Mouse (Mus musculus) cerebellum, adult 9-11 months (tissue): ENCODE data around the gene Zfp691.

Experiments used
- DNase-seq: peaks from one replicate; pipeline ENCODE4 v3.0.0; 2022

The Zfp691 gene

DNA sequence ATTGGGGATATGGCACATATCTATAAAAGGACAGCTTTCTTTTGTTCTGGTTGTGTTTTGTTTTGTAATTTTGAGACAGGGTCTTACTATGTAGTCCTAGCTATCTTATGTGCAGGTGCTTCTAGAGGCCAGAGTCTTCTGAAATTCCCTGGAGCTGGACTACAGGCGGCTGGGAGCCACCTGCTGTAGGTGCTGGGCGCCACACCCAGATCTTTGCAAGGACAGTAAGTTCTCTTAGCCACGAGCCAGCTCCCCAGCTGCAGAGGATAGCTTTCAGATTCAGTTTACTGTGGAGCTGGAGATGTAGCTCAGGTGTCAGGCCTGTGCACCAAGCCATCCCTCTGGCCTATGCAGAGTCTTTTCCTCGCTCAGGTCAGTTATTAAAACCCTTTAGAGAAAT, 6.9 kb downstream of the Zfp691 start:
- DNase-seq = no peak

DNA sequence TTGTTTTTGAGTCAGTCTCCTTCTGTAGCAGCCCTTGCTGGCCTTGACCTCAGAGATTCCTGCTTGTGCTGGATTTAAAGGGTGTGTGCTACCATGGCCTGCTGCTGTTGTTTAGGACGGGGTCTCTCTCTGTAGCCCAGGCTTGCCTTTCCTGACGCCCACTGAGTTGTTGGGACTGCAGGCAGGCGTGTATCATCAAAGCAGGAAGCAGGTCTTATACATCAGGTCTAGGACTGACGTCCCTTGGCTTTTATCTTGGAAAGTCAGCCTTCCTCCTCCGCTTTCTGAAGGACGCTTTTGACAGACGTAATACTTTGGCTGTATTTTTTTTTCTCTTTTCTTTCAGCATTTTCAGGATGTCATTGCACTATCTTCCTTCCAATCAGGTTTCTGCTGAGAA, 8.1 kb downstream of the Zfp691 start:
- DNase-seq = no peak

DNA sequence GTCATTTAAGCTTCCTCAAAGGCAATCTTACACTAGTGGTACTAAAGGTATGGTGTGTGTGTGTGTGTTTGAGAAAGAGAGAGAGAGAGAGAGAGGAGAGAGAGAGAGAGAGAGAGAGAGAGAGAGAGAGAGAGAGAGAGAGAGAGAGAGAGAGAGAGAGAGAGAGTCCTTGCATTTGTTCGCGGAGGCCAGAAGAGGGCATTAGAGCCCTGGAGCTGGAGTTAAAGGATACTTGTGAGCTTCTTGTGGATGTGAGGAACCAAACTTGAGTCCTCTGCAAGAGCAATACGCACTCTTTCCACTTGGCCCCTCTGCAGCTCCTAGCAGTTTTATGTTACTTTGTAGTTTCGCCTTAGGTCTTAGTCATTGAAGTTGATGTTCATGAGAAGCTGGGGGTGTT, 11.0 kb downstream of the Zfp691 start:
- DNase-seq = no peak

DNA sequence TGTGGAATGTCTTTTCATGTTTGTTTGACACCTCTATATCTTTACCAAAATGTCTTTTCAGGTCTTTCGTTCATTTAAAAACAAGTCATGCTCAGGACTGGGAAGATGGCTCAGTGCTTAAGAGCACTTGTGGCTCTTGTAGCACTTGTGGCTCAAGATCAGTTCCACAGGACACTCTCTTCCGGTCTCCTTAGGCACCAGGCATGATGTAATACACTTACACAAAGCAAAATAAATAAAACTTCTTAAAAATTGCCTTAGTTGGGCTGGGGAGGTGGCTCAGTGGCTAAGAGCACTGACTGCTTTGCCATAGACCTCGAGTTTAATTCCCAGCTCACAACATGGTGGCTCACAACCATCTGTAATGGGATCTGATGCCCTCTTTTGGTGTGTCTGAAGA, 12.6 kb downstream of the Zfp691 start:
- DNase-seq = no peak

DNA sequence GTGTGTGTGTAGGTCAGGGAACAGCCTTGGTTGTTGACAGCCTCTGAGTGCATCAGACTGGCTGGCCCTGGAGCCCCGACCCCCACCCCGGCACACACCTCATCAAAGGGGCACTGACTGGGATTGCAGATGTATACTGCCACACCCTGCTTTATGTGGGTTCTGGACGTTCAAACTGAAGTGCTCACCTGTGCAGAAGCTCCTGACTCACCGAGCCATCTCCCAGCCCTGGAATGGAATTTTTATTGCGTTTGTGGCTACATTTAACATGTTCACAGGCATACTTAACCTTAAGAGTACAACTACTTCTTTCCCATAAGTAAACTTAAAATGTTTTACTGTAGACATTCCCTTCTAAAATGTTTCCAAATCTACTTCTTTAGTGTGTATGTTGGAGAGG, 16.1 kb downstream of the Zfp691 start:
- no peak for DNase-seq

DNA sequence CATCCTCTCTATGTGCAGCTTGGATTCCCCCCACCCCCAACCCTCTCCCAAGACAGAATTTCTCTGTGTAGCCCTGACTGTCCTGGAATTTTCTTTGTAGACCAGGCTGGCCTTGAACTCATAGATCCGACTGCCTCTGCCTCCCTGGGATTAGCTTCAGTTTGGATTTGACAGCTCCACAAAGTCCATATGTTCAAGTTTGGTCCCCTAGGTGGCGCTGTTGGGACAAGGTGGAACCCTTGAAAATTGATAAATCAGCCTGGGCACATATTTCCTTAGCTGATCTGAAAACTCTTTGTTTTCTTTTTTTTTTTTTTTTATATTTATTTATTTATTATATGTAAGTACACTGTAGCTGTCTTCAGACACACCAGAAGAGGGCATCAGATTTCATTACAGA, 16.8 kb downstream of the Zfp691 start:
- DNase-seq = no peak

DNA sequence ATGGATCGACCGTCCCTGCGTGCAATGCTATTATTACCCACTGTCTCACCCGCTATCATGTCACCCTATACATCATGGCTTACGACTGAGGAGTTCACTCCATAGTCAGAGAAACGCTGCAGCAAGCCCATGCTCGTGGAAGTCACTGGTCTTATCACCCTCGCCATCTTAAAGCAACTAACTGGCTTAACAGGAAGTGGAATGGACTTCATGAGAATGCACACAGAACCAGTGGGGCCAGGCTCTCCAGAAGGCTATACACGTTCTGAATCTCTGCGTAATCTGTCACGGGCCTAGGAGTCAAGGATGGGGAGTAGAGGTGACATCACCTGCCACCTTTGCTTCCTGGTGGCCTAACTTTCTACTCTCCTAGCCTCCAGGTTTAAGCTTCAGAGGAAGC, 25.3 kb downstream of the Zfp691 start:
- no peak for DNase-seq

DNA sequence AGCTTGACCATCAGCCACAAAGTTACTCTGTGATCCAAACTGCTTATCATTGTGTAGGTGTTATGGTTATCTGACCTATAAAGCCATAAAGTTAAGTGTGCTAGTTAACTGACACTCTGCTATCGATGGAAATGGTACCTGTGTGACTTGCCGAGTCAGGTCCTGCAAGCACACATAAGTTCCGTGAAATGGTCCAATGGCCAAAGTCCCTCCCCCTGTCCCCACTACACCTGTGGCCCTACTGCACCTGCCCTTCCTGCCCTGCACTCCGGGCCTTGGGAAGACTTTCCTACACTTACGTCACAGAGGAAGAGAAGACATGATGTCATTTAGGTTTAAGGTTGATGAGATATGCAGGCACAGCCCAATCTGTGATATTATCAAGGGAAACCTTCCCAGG, 26.6 kb downstream of the Zfp691 start:
- DNase-seq = no peak

DNA sequence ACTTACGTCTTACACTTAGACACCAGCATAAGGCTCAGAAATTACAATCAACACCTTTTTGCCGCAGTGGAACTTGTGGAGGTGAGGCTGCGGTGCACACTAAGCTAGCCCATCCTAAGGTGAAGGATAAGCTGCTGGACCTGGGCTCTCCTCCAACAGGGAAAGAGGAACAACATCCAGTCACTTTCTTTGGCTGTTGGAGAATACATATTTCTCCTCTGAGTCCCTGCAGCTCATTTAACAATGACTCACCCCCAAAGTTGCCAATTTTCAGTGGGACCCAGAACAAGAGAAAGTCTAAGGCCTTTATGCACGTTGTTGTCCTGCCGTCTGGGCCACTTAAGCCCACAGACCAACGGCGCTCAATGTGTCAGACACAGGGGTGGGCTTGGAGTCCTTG, 27.2 kb downstream of the Zfp691 start:
- DNase-seq = no peak

DNA sequence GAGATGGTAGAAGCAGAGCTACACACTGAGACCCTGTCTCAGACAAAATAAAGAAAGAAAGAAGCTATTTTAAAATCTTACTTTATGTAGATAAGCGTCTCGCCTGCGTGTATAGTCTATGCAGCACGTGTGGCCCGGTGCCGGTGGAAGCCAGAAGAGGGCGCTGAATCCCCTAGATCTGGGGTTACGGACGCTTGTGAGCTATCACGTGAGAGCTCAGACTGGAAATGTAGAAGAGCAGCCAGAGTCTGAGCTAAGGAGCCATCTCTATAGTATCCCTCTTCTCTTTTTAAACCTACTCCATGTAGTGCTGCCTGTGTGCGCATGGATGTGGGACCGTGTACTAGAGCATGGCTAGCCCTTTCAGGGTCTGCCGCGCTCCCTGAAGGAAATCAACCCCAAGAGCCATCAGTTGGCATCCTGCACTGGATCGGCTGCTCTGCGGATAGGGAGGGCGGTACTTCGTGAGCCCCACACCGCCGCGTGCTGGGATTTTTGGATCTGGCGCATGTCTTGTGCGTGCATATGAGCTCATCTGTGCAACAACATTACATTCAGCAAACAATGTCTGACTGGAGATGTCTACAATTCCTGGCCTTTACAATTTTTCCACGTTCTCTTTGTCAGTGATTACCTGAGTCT, 31.6 kb downstream of the Zfp691 start:
- no peak for DNase-seq

DNA sequence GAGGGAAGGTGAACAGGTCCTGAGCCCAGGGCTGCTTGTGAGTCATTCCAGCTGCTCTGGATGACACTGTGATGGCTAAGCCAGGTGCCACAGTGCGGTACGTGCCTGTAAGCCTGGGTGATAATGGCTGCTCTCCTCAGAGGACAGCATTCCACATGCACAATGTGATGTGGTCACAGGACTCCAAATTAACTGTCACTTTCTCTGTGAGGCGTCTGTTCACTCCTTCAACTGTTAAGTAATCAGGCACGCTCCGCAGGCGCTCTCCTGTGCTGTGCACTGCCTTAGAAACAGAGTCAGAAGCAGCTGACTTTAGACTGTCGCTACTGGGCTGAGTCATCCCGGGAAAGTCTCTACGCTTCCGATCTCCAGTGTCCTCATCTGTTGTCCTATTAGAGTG, 32.8 kb downstream of the Zfp691 start:
- no peak for DNase-seq

DNA sequence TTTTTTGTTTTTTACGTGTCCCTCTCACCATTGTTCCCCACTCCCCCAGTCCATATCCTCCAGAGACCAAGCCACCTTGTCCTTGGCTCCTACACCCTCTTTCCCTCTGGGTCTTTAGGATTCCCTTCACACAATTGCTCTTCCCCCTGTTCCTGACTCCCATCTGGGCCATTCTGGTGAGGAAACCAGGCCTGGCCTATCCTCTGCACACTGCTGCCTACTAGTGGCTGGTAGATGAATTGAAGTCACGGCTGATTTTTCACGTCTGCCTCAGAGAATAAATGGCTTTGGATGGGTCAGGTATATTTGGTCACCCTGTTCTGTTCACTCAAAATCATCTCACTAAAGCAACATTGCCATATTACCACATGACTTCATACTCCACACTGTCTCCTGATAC, 33.9 kb downstream of the Zfp691 start:
- no peak for DNase-seq

DNA sequence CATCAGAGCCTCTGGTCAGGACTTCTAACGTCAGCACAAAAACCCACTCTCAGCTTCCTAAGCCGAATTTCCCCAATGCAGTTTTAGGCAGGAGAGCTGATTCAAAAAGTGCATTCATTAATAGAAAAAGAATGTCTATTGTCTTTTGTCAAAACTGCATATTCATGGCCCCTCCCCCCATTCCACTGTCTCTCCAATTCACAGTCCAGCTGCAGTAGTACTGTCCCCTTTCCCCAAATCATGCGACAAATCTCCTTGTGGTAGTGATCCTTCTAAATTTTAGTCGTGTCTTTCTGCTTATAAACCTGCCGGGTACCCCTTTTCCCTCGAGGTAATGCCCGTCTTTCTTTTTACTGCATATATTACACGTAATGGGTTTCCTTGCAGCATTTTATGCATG, 35.2 kb downstream of the Zfp691 start:
- DNase-seq = no peak

DNA sequence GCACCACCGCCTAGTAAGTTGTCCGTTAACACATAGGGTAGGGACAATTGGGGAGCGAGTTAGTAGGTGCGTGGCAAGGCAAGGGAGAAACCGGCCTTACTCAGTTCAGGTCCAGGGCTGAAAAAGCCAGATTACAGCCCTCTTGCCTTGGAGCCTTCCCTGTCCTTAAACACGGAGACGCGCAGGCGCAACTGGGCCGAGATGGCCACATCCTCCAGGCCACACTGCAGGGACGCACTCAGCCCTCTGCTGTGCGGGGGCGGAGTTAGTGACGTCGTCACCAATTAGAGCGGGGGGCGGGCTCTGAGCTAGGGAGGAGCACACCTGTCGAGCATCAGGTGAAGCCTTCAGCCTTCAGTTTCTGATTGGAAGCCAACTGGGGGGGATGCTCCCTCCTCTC, 35.8 kb downstream of the Zfp691 start:
- DNase-seq = peak; percentile 91

DNA sequence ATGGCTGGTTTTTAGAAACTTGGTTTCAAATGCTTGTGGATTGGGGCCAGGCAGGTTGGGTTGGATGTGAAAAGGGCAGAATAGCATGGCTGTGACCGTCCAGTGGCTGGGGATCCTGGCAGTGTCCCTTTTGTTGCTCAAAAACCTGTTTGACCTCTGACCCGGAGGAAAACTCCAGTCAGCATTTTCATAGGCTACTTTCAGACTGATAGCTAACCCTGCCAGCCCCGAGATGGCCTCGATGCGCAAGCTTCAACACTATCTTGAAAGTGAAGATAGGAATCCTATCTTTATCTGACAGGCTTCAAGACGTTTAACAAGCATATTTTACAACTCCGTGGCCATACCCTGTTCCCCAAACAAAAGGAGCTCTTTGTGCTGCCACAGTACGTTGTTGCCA, 36.7 kb downstream of the Zfp691 start:
- no peak for DNase-seq

DNA sequence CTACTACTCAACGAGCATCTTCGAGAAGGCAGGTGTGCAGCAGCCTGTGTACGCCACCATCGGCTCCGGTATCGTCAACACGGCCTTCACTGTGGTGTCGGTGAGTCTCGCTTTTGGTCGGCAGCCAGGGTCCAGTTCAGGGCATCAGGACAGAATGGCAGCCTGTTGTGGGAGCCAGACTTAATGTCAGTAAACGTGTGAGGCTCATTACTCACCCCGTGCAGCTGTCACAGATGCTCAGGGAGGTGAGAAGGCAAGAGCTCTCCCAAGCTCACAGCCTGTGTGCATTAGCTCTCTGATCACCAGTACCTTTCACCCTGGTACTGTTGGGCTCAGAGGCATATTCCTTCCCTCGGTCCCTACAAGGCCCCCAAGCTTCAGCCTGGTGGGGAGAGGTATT, 40.1 kb downstream of the Zfp691 start:
- DNase-seq = no peak

DNA sequence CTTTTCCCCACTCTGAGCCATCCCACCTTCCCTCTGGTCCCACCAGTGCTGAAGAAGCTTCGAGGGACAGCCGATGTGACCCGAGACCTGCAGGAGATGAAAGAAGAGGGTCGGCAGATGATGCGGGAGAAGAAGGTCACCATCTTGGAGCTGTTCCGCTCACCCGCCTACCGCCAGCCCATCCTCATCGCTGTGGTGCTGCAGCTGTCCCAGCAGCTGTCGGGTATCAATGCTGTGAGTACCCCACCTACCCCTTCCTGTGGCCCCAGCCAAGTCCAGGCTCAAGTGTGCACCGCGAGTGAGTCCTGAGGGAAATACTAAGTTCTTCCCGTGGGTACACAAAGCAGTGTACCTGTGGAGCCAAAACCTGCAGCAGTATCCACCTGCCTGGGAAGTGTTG, 40.7 kb downstream of the Zfp691 start:
- DNase-seq = no peak

DNA sequence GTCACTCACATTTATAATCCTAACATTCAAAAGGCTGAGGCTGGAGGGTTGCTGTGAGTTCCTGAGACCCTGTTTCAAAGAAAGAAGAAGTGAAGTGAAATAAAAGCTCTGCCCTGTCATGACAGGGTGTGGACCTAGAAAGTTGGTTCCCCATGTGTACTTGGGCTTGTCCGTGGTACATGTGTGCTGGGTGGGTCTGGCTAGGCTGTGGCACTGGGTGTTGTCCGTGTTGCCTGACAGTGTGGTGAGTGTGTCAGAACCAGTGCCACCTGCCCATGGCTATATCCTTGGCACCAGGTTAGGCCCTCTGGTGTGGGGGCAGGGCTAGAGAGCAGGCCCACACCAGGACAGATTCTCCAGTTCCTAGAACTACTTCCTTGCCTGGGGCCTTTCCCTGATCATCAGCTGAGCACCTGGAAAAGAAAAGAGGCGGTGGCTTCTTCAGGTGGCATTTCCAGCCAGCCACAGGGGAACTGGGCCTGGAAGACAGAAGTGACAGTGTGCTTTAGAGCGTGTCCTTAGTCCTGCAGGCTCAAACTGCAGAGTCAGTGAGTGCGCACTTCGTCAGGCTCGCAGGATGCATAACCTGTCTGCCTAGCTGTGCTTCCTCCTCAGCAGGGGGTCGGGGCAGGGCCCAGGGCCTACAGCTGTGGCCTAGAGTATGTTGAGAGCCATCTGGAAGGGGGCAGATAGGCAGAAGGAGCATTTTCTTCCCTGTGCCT, 42.6 kb downstream of the Zfp691 start:
- DNase-seq = no peak

DNA sequence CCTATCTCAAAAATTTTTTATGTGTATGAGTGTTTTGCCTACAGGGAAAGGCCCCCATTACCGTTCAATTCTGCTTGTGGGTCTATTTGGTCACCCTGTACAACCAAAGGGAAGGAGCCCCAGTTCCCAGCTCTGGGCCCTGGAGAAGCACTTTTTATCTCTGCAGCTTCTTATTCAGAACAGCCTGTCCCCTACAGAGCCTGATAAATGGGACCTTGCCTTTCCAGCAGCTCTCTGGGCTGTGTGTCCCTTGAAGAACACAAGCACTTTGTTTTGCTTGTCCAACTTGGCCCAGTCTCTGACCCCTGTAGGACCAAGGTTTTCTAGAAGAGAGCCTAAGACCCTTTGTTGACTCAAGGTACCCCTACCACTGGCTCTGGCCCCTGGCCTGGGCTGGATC, 44.9 kb downstream of the Zfp691 start:
- DNase-seq = no peak

DNA sequence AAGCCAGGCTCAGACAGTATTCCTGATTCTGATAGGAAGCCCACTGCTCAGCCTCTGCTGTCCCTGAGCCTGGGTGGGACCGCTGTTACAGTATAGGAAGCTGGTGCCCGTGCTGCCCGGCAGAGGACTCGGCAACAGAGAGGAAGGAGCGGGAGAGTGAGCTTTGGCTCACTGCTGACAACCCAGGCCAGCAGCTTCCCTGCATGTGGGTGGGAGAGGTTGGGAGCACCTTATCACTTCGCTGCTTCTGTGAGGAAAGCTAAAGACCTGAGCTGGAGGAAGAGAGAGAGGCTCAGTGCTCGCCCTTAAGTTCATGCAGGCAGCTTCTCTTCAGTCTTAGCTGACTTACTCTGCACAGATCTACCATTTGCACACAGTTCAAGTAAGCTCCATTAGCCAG, 45.4 kb downstream of the Zfp691 start:
- no peak for DNase-seq

DNA sequence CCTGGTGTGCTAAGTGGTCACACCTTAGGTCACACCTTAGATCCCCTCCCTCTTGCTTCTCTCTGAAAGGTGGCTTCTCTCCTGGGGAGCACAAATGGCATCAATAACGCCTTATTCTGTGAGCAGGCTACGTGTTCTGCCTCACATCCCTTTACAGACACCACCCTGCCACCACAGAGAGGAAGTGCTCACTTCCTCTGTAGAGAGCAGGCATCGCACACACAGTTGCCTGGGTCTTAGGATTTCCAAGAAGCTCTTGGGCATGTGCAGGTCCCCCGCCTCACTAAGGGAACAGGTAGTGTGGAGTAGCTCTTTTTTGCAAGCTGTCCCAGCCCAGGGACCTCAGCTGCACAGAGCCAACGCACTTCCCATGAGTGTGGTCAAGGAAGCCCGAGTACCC, 46.8 kb downstream of the Zfp691 start:
- no peak for DNase-seq

DNA sequence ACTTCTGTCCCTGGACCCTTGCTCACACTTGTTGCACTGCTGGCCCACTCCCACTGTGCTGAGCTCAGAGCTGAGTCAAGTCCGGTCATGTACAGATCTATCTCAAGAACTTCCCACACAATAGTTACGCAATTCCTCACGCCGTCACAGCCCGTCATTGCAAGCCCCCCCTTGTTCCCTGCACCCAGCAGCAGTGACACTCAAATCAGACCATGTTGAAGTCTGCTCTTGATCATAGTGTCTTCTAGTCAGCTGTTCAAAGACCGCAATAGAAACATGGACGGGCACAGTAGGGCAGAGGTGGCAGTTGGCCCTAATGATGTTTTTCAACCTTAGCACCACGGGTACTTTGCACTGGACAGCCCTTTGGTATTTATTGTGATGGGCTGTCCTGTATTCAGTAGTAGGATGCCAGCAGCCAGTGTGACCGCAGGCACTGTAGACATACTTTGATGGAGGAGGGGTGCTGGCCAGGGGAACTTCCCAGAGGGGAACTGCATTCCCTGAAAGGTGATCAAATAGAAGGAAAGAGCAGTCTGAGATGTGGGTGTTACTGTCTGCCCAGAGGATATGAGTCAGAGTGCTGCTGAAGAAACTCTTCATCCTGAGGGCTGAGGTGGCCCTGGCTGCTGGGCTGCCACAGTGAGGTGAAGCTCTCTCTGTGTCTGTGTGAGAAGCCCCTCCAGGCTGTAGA, 48.3 kb downstream of the Zfp691 start:
- no peak for DNase-seq

DNA sequence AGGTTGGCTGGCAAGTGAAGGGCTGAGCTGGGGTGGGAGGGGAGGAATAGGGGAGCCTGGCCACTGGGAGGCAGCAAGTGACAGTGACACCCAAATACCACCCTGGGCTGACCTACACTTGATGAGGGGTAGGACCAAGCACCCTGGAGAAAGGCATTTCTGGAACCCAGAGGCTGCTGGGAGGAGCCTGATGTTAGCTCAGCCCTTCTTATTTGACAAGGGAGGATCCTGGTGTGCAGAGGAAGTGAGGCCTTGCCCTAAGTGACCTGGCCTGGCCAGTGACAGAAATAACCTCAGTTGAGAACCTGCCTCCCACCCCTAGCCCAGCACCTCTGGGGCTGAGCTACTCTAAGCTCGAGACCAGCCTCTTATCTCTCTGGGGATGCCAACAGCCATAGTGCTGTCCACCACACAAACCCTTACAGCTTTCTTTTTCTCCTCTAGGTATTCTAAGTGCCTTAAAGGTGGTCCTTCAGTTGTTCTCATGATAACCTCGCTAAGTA, 49.2 kb downstream of the Zfp691 start:
- no peak for DNase-seq

DNA sequence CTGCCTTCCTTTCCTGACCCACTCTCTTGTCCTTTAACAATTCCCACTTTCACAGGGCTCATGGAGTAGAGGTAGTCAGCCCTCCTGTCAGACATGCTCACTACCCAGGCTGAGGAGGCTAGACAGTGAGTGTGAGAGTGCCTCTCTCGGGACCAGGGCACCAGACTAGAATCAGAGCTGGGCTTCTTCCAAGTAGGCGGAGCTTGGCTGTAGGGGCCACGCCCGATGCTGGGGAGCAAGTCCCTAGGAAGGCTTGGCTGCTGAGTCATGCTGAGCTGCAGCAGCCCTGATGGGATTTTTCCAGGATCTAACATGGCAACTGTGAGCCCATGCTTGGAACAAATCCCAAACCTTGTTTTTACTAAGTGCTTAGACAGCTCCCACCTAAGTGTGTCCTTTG, 52.7 kb downstream of the Zfp691 start:
- no peak for DNase-seq
